Mouse (Mus musculus) large intestine, adult 2 months (tissue): ENCODE results near the gene Padi2. TPM values are rescaled to one million over a fixed set of nuclear protein-coding genes. Genes with fewer than 3 reads are reported as not detected.

Experiments
- DNase-seq: peaks from one replicate; pipeline ENCODE4 v3.0.0-alpha.2; 2012; ENCODE audit warnings: low read depth, low spot score
- WGBS: fragments of 180-500 bp; shearing (Covaris S2); methylation state at CpG from one replicate; pipeline ENCODE4 v1.1.7; 2018; 5-methylcytosine and 5-hydroxymethylcytosine counted together
- polyA plus RNA-seq: library from polyadenylated mRNA; depleted of rRNA; stranded (reverse); fragments of >200 nt; gene quantifications from 2 replicates; pipeline ENCODE4 v1.2.3, GENCODE M21; 2012

Gene Padi2
- polyA plus RNA-seq, 1 experiment, result 2.1 TPM

- 52% methylated on average over 18 of the region's 18 CpGs for WGBS
- no peak for DNase-seq
Observed at GRCm38 (mm10) chr4:140951861-140952641, 45.9 kb downstream of the Padi2 start.

- 37% methylated on average over 17 of the region's 17 CpGs for WGBS
- no peak for DNase-seq
Observed at GRCm38 (mm10) chr4:140957131-140957702, 51.1 kb downstream of the Padi2 start.

GRCm38 (mm10) chr4:140957725-140958124 is 51.6 kb downstream of the Padi2 start:
- 6% methylated on average over 13 of the region's 13 CpGs for WGBS
- DNase-seq, result no peak

GRCm38 (mm10) chr4:140958319-140958718 is 52.2 kb downstream of the Padi2 start:
- no peak for DNase-seq
- WGBS, result 53% methylated on average over 6 of the region's 6 CpGs

- DNase-seq, result no peak
- WGBS, result 84% methylated on average over 7 of the region's 7 CpGs
Observed at GRCm38 (mm10) chr4:140959128-140959679, 53.1 kb downstream of the Padi2 start.

- DNase-seq, result no peak
- 86% methylated on average over 10 of the region's 10 CpGs for WGBS
Observed at GRCm38 (mm10) chr4:140959715-140960479, 53.8 kb downstream of the Padi2 start.

- peak; percentile 96 for DNase-seq
- WGBS, result 2% methylated on average over 37 of the region's 37 CpGs
Observed at GRCm38 (mm10) chr4:140960781-140961466, 54.8 kb downstream of the Padi2 start, which contains the start of gene Sdhb. Gene Sdhb, plus strand, starts transcription at chr4:140961203.

GRCm38 (mm10) chr4:140961467-140962206 is 55.5 kb downstream of the Padi2 start:
- WGBS, result under 1% methylated on average over 38 of the region's 38 CpGs
- DNase-seq, result no peak

GRCm38 (mm10) chr4:140962207-140962909 is 56.2 kb downstream of the Padi2 start:
- no peak for DNase-seq
- 43% methylated on average over 8 of the region's 8 CpGs for WGBS

- DNase-seq, result peak; percentile 81
- 17% methylated on average over 5 of the region's 5 CpGs for WGBS
Observed at GRCm38 (mm10) chr4:140962950-140963349, 56.8 kb downstream of the Padi2 start.

GRCm38 (mm10) chr4:140963941-140964597 is 57.9 kb downstream of the Padi2 start:
- WGBS, result 63% methylated on average over 9 of the region's 9 CpGs
- DNase-seq, result no peak

- 14% methylated on average over 7 of the region's 7 CpGs for WGBS
- no peak for DNase-seq
Observed at GRCm38 (mm10) chr4:140964620-140965019, 58.5 kb downstream of the Padi2 start.

GRCm38 (mm10) chr4:140967386-140968159 is 61.4 kb downstream of the Padi2 start:
- no peak for DNase-seq
- 75% methylated on average over 11 of the region's 11 CpGs for WGBS

GRCm38 (mm10) chr4:140971691-140972090 is 65.5 kb downstream of the Padi2 start:
- DNase-seq, result no peak
- WGBS, result 76% methylated on average over 13 of the region's 13 CpGs

GRCm38 (mm10) chr4:140974408-140974807 is 68.3 kb downstream of the Padi2 start:
- 94% methylated on average over 6 of the region's 6 CpGs for WGBS
- no peak for DNase-seq

GRCm38 (mm10) chr4:140975356-140975755 is 69.2 kb downstream of the Padi2 start:
- no peak for DNase-seq
- WGBS, result 87% methylated on average over 7 of the region's 7 CpGs

- no peak for DNase-seq
- WGBS, result 42% methylated on average over 10 of the region's 10 CpGs
Observed at GRCm38 (mm10) chr4:140977278-140977677, 71.1 kb downstream of the Padi2 start.
